Comparison of ENCODE assay signal across 16 mouse cellular contexts in genomic region chr19:42384981-42385598, GRCm38 (mm10). TPM values are rescaled to one million over a fixed set of nuclear protein-coding genes. Genes with fewer than 3 reads are reported as not detected.
DNase-seq lines count a peak whose midpoint lies in the region; ATAC-seq and TF ChIP-seq lines count a peak whose summit lies in the region.
"Had no signal": no experiment of that assay in that cellular context is flagged by ENCODE, and none has a peak within 500 bp of the region (broad histone marks: within the 10 kb centered on the region; RNA-seq: fewer than 3 reads in every experiment).

No protein-coding gene starts in this region.

- no peaks in the 10 kb centered on the region for H3K36me3 ChIP-seq in ES-Bruce4 (ENCODE audit: control insufficient read depth, insufficient read depth, low read length, poor library complexity, severe bottlenecking)
- H3K36me3 ChIP-seq in hindbrain, embryonic 12.5 days = no peaks in the 10 kb centered on the region
- H3K36me3 ChIP-seq in midbrain, embryonic 16.5 days (ENCODE audit: control insufficient read depth, insufficient read depth, low read length) = no peaks in the 10 kb centered on the region
- H3K36me3 ChIP-seq: embryonic facial prominence, embryonic 12.5 days had no signal

- peak; percentile 35 for ATAC-seq in hindbrain, embryonic 12.5 days (ENCODE audit: low FRiP score)
- ATAC-seq in midbrain, embryonic 16.5 days = peak; percentile 29
- ATAC-seq: CD4-positive, CD25-positive, alpha-beta regulatory T cell, adult 4 months had no signal

- peaks cover 5% of the 10 kb centered on the region for H3K4me1 ChIP-seq in ES-Bruce4 (ENCODE audit: control insufficient read depth, insufficient read depth, low read length)
- H3K4me1 ChIP-seq in hindbrain, embryonic 12.5 days = peaks cover 26% of the 10 kb centered on the region
- peaks cover 22% of the 10 kb centered on the region for H3K4me1 ChIP-seq in midbrain, embryonic 16.5 days (ENCODE audit: control insufficient read depth, insufficient read depth, low read length)

- TF ChIP-seq POLR2A in ES-Bruce4 (IDR thresholded peaks at IDR 0.05; ENCODE audit: insufficient read depth, low read length) = no peak

- no peaks in the 10 kb centered on the region for H3K9me3 ChIP-seq in ES-Bruce4 (replicated peaks; ENCODE audit: control insufficient read depth, insufficient read depth, low read length, poor library complexity, severe bottlenecking)
- H3K9me3 ChIP-seq in hindbrain, embryonic 12.5 days (replicated peaks) = no peaks in the 10 kb centered on the region
- no peaks in the 10 kb centered on the region for H3K9me3 ChIP-seq in midbrain, embryonic 16.5 days (replicated peaks; ENCODE audit: control insufficient read depth, low read length, poor library complexity, severe bottlenecking)
- H3K9me3 ChIP-seq: embryonic facial prominence, embryonic 12.5 days had no signal

- no peak for TF ChIP-seq CTCF in ES-Bruce4 (IDR thresholded peaks at IDR 0.05; ENCODE audit: low read depth, low read length)

- H3K4me3 ChIP-seq in ES-Bruce4 (ENCODE audit: low read depth, low read length) = no peak overlapping the region
- H3K4me3 ChIP-seq in hindbrain, embryonic 12.5 days = no peak overlapping the region
- no peak overlapping the region for H3K4me3 ChIP-seq in midbrain, embryonic 16.5 days (ENCODE audit: low read depth, low read length)
- H3K4me3 ChIP-seq: embryonic facial prominence, embryonic 12.5 days; heart, adult 2 months; left cerebral cortex, adult 2 months had no signal

- WGBS in hindbrain, embryonic 12.5 days = 12% methylated on average over 15 of the region's 15 CpGs
- 6% methylated on average over 15 of the region's 15 CpGs for WGBS in midbrain, embryonic 16.5 days

- peak; percentile 86 for DNase-seq in ZHBTc4 (ENCODE audit: low read depth, low spot score)
- DNase-seq in lung, adult 18-20 months = no peak
- DNase-seq in lung, postnatal 36 days = no peak
- no peak for DNase-seq in yolk sac, embryonic 10.5 days (ENCODE audit: low spot score)
- DNase-seq: heart, adult 2 months; kidney, postnatal 36 days; liver; lung, postnatal 10 days; right cerebral cortex, postnatal 14 days; thymus, postnatal 14 days had no signal

- H3K27me3 ChIP-seq in ES-Bruce4 (ENCODE audit: control insufficient read depth, insufficient read depth, low read length, poor library complexity, severe bottlenecking) = no peaks in the 10 kb centered on the region
- H3K27me3 ChIP-seq in hindbrain, embryonic 12.5 days = peaks cover 24% of the 10 kb centered on the region
- peaks cover 3% of the 10 kb centered on the region; the same call in 1 of the 2 replicates for H3K27me3 ChIP-seq in midbrain, embryonic 16.5 days (ENCODE audit: control insufficient read depth, insufficient read depth, low read depth, low read length)

- TF ChIP-seq EP300 in ES-Bruce4 (IDR thresholded peaks at IDR 0.05; ENCODE audit: insufficient read depth, low read depth, low read length) = 0 out of 2 replicates have a peak, but pooled peaks have one; percentile 32

- H3K27ac ChIP-seq in ES-Bruce4 (ENCODE audit: insufficient read depth, low read length) = 0 out of 2 replicates have a peak overlapping the region, but pooled peaks have one; percentile 30
- no peak overlapping the region for H3K27ac ChIP-seq in hindbrain, embryonic 12.5 days
- no peak overlapping the region for H3K27ac ChIP-seq in midbrain, embryonic 16.5 days (ENCODE audit: low read length)
- H3K27ac ChIP-seq: embryonic facial prominence, embryonic 12.5 days; heart, adult 2 months; left cerebral cortex, adult 2 months had no signal

- H3K9ac ChIP-seq in ES-Bruce4 (ENCODE audit: low read depth, poor library complexity, severe bottlenecking) = no peak overlapping the region
- no peak overlapping the region for H3K9ac ChIP-seq in hindbrain, embryonic 12.5 days
- peak overlapping the region; percentile 15; the same call in 1 of the 2 replicates for H3K9ac ChIP-seq in midbrain, embryonic 16.5 days (ENCODE audit: low read depth, low read length)
- H3K9ac ChIP-seq: embryonic facial prominence, embryonic 12.5 days had no signal

- H3K4me2 ChIP-seq in hindbrain, embryonic 12.5 days (replicated peaks) = peak overlapping the region; percentile 41
- H3K4me2 ChIP-seq in midbrain, embryonic 16.5 days (ENCODE audit: low read length) = peak overlapping the region; percentile 34
- H3K4me2 ChIP-seq: embryonic facial prominence, embryonic 12.5 days had no signal

RNA-seq across cellular contexts. Expression of gene Crtac1, which starts 46.5 kb away (rescaled TPM):
- polyA plus RNA-seq in ES-Bruce4 (2011; ENCODE audit: insufficient read depth, insufficient read length, low read depth, missing spikeins) = 10.3 and 12.7 TPM in 2 replicates
- 14.0 and 14.8 TPM in 2 replicates for polyA plus RNA-seq in hindbrain, embryonic 12.5 days (2016; fragmentation: Nextera tagmentation; extraction: Ambion mirVana)
- 26.0 and 34.0 TPM in 2 replicates for polyA plus RNA-seq in midbrain, embryonic 16.5 days (2015; fragmentation: Nextera tagmentation; extraction: Ambion mirVana)
- polyA plus RNA-seq: CD4-positive, CD25-positive, alpha-beta regulatory T cell, adult 4 months; heart, adult 2 months had no signal
